Mouse (Mus musculus): ENCODE measurements around the gene Rxfp1. TPM values are rescaled to one million over a fixed set of nuclear protein-coding genes. Genes with fewer than 3 reads are reported as not detected.

Gene Rxfp1
- polyA plus RNA-seq, 1 experiment = not detected

DNA sequence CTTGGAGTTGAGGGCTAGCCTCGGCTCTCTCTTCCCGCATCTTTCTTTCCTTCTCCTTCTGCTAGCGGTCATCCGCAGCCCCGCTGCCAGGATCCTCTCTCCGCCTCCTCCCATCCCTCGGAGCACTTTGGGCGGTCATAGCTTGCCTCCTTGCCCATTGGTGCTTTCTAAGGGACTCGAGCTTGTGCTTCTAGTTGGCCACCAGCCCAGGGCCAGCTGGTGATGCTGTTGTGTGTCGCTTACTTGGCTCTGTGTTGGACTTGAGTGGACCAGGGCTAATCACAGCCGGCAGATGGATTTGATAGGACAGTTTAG lies 108.3 kb downstream of the Rxfp1 start, which contains the start of gene Etfdh:
Gene Etfdh (minus strand): TSS at position 85 of the 315 bp plus-strand sequence.
- TF ChIP-seq MYOD1 (IDR thresholded peaks at IDR 0.05; ENCODE audit: control insufficient read depth in 1 of 3, insufficient read length in 2 of 3, low read depth in 2 of 3) (peak in 1 of 3 experiments; percentile 10), POLR2A (IDR thresholded peaks at IDR 0.05; ENCODE audit: insufficient read length, low read depth) (no peak)
- Histone ChIP-seq H3K27me3 (ENCODE audit: control insufficient read depth, insufficient read depth, insufficient read length) (no peaks in the 10 kb centered on the region), H3ac (ENCODE audit: control insufficient read depth, insufficient read length) (peak within 1 kb of the TSS; percentile 30), H3K79me2 (ENCODE audit: control insufficient read depth, insufficient read depth) (peaks cover 17% of the 10 kb centered on the region), H3K4me3 (peak within 1 kb of the TSS; percentile 91), H3K4me2 (ENCODE audit: low read depth) (peak within 1 kb of the TSS; percentile 91), H3K36me3 (ENCODE audit: control insufficient read depth, insufficient read depth) (peaks cover 10% of the 10 kb centered on the region)

GRCm38 (mm10) chr3:79628561-79629415 lies 108.9 kb downstream of the Rxfp1 start, which contains the start of gene 4930579G24Rik:
Gene 4930579G24Rik (plus strand): TSS chr3:79629079.
- peaks cover 10% of the 10 kb centered on the region for H3K36me3 ChIP-seq (ENCODE audit: control insufficient read depth, insufficient read depth)

GRCm38 (mm10) chr3:79628182-79628560 lies 109.5 kb downstream of the Rxfp1 start:
- TF ChIP-seq MAX (IDR thresholded peaks at IDR 0.05; ENCODE audit: low read depth) = no peak
- TF ChIP-seq REST (IDR thresholded peaks at IDR 0.05; ENCODE audit: insufficient read depth, insufficient read length) = no peak
- no peak for TF ChIP-seq POLR2A (IDR thresholded peaks at IDR 0.05; ENCODE audit: insufficient read length, low read depth)
- TF ChIP-seq TCF3 (IDR thresholded peaks at IDR 0.05; ENCODE audit: insufficient read length, low read depth) = no peak
- no peak for TF ChIP-seq MYOG (IDR thresholded peaks at IDR 0.05; ENCODE audit: control insufficient read depth in 1 of 3, insufficient read depth in 1 of 3, insufficient read length in 2 of 3, low read depth in 2 of 3)
- no peak for TF ChIP-seq E2F4 (IDR thresholded peaks at IDR 0.05; ENCODE audit: insufficient read depth)
- no peak for TF ChIP-seq TCF12 (IDR thresholded peaks at IDR 0.05; ENCODE audit: insufficient read depth, poor library complexity, severe bottlenecking)
- no peak for TF ChIP-seq USF1 (IDR thresholded peaks at IDR 0.05; ENCODE audit: low read depth)
- TF ChIP-seq MYOD1 (IDR thresholded peaks at IDR 0.05; ENCODE audit: control insufficient read depth in 1 of 3, insufficient read length in 2 of 3, low read depth in 2 of 3) = no peak
- TF ChIP-seq SRF (IDR thresholded peaks at IDR 0.05; ENCODE audit: control insufficient read depth, insufficient read length, low read depth) = no peak
- no peak for TF ChIP-seq POLR2AphosphoS2 (IDR thresholded peaks at IDR 0.05; ENCODE audit: insufficient read length, low read depth)
- TF ChIP-seq CEBPB (IDR thresholded peaks at IDR 0.05; ENCODE audit: insufficient read depth, poor library complexity, severe bottlenecking) = no peak
- peak overlapping the region; percentile 91 for H3K4me3 ChIP-seq
- H3K36me3 ChIP-seq (ENCODE audit: control insufficient read depth, insufficient read depth) = peaks cover 10% of the 10 kb centered on the region
- H3ac ChIP-seq (ENCODE audit: control insufficient read depth, insufficient read length) = peak overlapping the region; percentile 30
- no peaks in the 10 kb centered on the region for H3K27me3 ChIP-seq (ENCODE audit: control insufficient read depth, insufficient read depth, insufficient read length)
- peaks cover 17% of the 10 kb centered on the region for H3K79me2 ChIP-seq (ENCODE audit: control insufficient read depth, insufficient read depth)
- peak overlapping the region; percentile 91 for H3K4me2 ChIP-seq (ENCODE audit: low read depth)

More at GRCm38 (mm10) chr3:79628561-79629415, 108.9 kb downstream of the Rxfp1 start, which contains the start of gene 4930579G24Rik:
- Histone ChIP-seq H3K27me3 (ENCODE audit: control insufficient read depth, insufficient read depth, insufficient read length) (no peaks in the 10 kb centered on the region), H3K4me2 (ENCODE audit: low read depth) (peak within 1 kb of the TSS; percentile 91), H3ac (ENCODE audit: control insufficient read depth, insufficient read length) (peak within 1 kb of the TSS; percentile 30), H3K79me2 (ENCODE audit: control insufficient read depth, insufficient read depth) (peaks cover 17% of the 10 kb centered on the region), H3K4me3 (peak within 1 kb of the TSS; percentile 91)
- TF ChIP-seq REST (IDR thresholded peaks at IDR 0.05; ENCODE audit: insufficient read depth, insufficient read length) (no peak), CEBPB (IDR thresholded peaks at IDR 0.05; ENCODE audit: insufficient read depth, poor library complexity, severe bottlenecking) (no peak), SRF (IDR thresholded peaks at IDR 0.05; ENCODE audit: control insufficient read depth, insufficient read length, low read depth) (peak; percentile 61), TCF12 (IDR thresholded peaks at IDR 0.05; ENCODE audit: insufficient read depth, poor library complexity, severe bottlenecking) (no peak), MYOG (IDR thresholded peaks at IDR 0.05; ENCODE audit: control insufficient read depth in 1 of 3, insufficient read depth in 1 of 3, insufficient read length in 2 of 3, low read depth in 2 of 3) (peak in 1 of 3 experiments; percentile 14), MYOD1 (IDR thresholded peaks at IDR 0.05; ENCODE audit: control insufficient read depth in 1 of 3, insufficient read length in 2 of 3, low read depth in 2 of 3) (no peak), USF1 (IDR thresholded peaks at IDR 0.05; ENCODE audit: low read depth) (peak; percentile 77), TCF3 (IDR thresholded peaks at IDR 0.05; ENCODE audit: insufficient read length, low read depth) (no peak), E2F4 (IDR thresholded peaks at IDR 0.05; ENCODE audit: insufficient read depth) (no peak), POLR2A (IDR thresholded peaks at IDR 0.05; ENCODE audit: insufficient read length, low read depth) (peak; percentile 91), MAX (IDR thresholded peaks at IDR 0.05; ENCODE audit: low read depth) (no peak), POLR2AphosphoS2 (IDR thresholded peaks at IDR 0.05; ENCODE audit: insufficient read length, low read depth) (peak; percentile 85)

DNA sequence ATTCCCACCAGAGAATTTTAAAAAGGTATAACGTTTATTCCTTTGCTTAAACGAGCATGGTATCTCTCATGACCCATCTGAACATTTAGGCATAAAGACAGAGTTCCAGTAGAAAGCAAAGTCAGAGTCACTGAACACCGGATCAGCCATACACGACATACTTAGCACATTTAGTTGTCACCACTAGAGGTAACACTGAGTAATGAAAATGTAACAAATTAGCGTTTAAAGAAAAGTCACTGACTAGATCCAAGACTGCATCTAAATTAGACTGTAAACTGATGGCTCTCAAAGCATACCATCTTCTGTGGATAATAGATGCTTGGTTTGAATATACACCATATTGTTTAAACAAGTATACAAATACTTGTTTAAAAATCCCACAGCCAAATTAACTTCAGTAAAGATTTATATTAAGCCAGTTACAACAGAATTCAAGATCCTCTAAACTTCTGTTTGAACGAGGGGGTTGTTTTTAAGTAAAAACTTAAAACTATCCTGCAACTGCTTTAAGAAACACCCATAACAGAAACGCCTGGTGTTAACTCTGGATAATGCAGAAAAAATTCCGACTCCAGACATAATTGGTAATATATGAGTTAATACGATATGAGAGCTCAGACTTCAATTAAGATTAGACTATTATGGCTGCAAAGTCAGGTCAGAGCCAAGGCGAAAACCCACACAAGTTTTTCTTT lies 110.0 kb downstream of the Rxfp1 start:
- H3K36me3 ChIP-seq (ENCODE audit: control insufficient read depth, insufficient read depth) = peaks cover 10% of the 10 kb centered on the region
- H3ac ChIP-seq (ENCODE audit: control insufficient read depth, insufficient read length) = no peak overlapping the region
- peak overlapping the region; percentile 91 for H3K4me3 ChIP-seq
- no peaks in the 10 kb centered on the region for H3K27me3 ChIP-seq (ENCODE audit: control insufficient read depth, insufficient read depth, insufficient read length)
- H3K79me2 ChIP-seq (ENCODE audit: control insufficient read depth, insufficient read depth) = peaks cover 17% of the 10 kb centered on the region
- TF ChIP-seq MYOG (IDR thresholded peaks at IDR 0.05; ENCODE audit: control insufficient read depth in 1 of 3, insufficient read depth in 1 of 3, insufficient read length in 2 of 3, low read depth in 2 of 3) = no peak
- TF ChIP-seq TCF12 (IDR thresholded peaks at IDR 0.05; ENCODE audit: insufficient read depth, poor library complexity, severe bottlenecking) = no peak
- TF ChIP-seq USF1 (IDR thresholded peaks at IDR 0.05; ENCODE audit: low read depth) = no peak
- no peak for TF ChIP-seq MYOD1 (IDR thresholded peaks at IDR 0.05; ENCODE audit: control insufficient read depth in 1 of 3, insufficient read length in 2 of 3, low read depth in 2 of 3)
- no peak for TF ChIP-seq TCF3 (IDR thresholded peaks at IDR 0.05; ENCODE audit: insufficient read length, low read depth)
- TF ChIP-seq POLR2AphosphoS2 (IDR thresholded peaks at IDR 0.05; ENCODE audit: insufficient read length, low read depth) = no peak
- TF ChIP-seq REST (IDR thresholded peaks at IDR 0.05; ENCODE audit: insufficient read depth, insufficient read length) = no peak
- no peak for TF ChIP-seq SRF (IDR thresholded peaks at IDR 0.05; ENCODE audit: control insufficient read depth, insufficient read length, low read depth)
- no peak for TF ChIP-seq POLR2A (IDR thresholded peaks at IDR 0.05; ENCODE audit: insufficient read length, low read depth)
- TF ChIP-seq E2F4 (IDR thresholded peaks at IDR 0.05; ENCODE audit: insufficient read depth) = no peak
- no peak for TF ChIP-seq MAX (IDR thresholded peaks at IDR 0.05; ENCODE audit: low read depth)
- H3K4me2 ChIP-seq (ENCODE audit: low read depth) = peak overlapping the region; percentile 91

All from myocyte (in vitro differentiated cells).